Mouse (Mus musculus): ENCODE measurements around the gene Nckap1l. TPM values are rescaled to one million over a fixed set of nuclear protein-coding genes. Genes with fewer than 3 reads are reported as not detected.
A peak's percentile ranks its signal among the peaks of the same experiment; 100 is the strongest.

The Nckap1l gene
- polyA plus RNA-seq, 1 experiment from 2014 or later: 316 TPM

- peaks cover 28% of the 10 kb centered on the region; the same call in 1 of the 2 replicates for H3K79me2 ChIP-seq (ENCODE audit: inconsistent target)
- peaks cover 84% of the 10 kb centered on the region for H3K36me3 ChIP-seq (ENCODE audit: inconsistent target)
- no peak overlapping the region for H3K4me3 ChIP-seq (ENCODE audit: inconsistent target)
- 70% methylated on average over 1 of the region's 1 CpGs for WGBS (ENCODE audit: missing documents)
- no peak overlapping the region for H3K27ac ChIP-seq
Measured at GRCm38 (mm10) chr15:103482488-103482887, 28.9 kb downstream of the Nckap1l start.

- H3K27ac ChIP-seq: no peak overlapping the region
- no peak overlapping the region for H3K4me3 ChIP-seq (ENCODE audit: inconsistent target)
- H3K79me2 ChIP-seq (ENCODE audit: inconsistent target): peaks cover 24% of the 10 kb centered on the region; the same call in 1 of the 2 replicates
- 100% methylated on average over 2 of the region's 2 CpGs for WGBS (ENCODE audit: missing documents)
- H3K36me3 ChIP-seq (ENCODE audit: inconsistent target): peaks cover 68% of the 10 kb centered on the region
Measured at GRCm38 (mm10) chr15:103484490-103484889, 30.9 kb downstream of the Nckap1l start.

GRCm38 (mm10) chr15:103485106-103485505, 31.5 kb downstream of the Nckap1l start:
- H3K36me3 ChIP-seq (ENCODE audit: inconsistent target): peaks cover 69% of the 10 kb centered on the region
- H3K27ac ChIP-seq: no peak overlapping the region
- no peak overlapping the region for H3K4me3 ChIP-seq (ENCODE audit: inconsistent target)
- peaks cover 24% of the 10 kb centered on the region; the same call in 1 of the 2 replicates for H3K79me2 ChIP-seq (ENCODE audit: inconsistent target)
- WGBS (ENCODE audit: missing documents): 93% methylated on average over 3 of the region's 3 CpGs

GRCm38 (mm10) chr15:103486658-103487057, 33.1 kb downstream of the Nckap1l start:
- 0% methylated on average over 1 of the region's 1 CpGs for WGBS (ENCODE audit: missing documents)
- H3K27ac ChIP-seq: peak overlapping the region; percentile 61
- peaks cover 69% of the 10 kb centered on the region for H3K36me3 ChIP-seq (ENCODE audit: inconsistent target)
- H3K4me3 ChIP-seq (ENCODE audit: inconsistent target): no peak overlapping the region
- H3K79me2 ChIP-seq (ENCODE audit: inconsistent target): peaks cover 31% of the 10 kb centered on the region; the same call in 1 of the 2 replicates

- Histone ChIP-seq H3K4me3 (ENCODE audit: inconsistent target) (no peak overlapping the region), H3K79me2 (ENCODE audit: inconsistent target) (peaks cover 16% of the 10 kb centered on the region; the same call in 1 of the 2 replicates), H3K27ac (no peak overlapping the region), H3K36me3 (ENCODE audit: inconsistent target) (peaks cover 69% of the 10 kb centered on the region)
- WGBS (ENCODE audit: missing documents): 68% methylated on average over 4 of the region's 4 CpGs
Measured at GRCm38 (mm10) chr15:103488336-103488735, 34.7 kb downstream of the Nckap1l start.

- H3K27ac ChIP-seq: peak overlapping the region; percentile 33
- H3K4me3 ChIP-seq (ENCODE audit: inconsistent target): no peak overlapping the region
- WGBS (ENCODE audit: missing documents): 93% methylated on average over 10 of the region's 10 CpGs
- peaks cover 80% of the 10 kb centered on the region for H3K36me3 ChIP-seq (ENCODE audit: inconsistent target)
- no peaks in the 10 kb centered on the region; the same call in 1 of the 2 replicates for H3K79me2 ChIP-seq (ENCODE audit: inconsistent target)
Measured at GRCm38 (mm10) chr15:103496204-103497140, 42.9 kb downstream of the Nckap1l start.

- Histone ChIP-seq H3K36me3 (ENCODE audit: inconsistent target) (peaks cover 63% of the 10 kb centered on the region), H3K4me3 (ENCODE audit: inconsistent target) (no peak overlapping the region), H3K79me2 (ENCODE audit: inconsistent target) (no peaks in the 10 kb centered on the region; the same call in 1 of the 2 replicates), H3K27ac (no peak overlapping the region)
- WGBS (ENCODE audit: missing documents): 95% methylated on average over 3 of the region's 3 CpGs
Measured at GRCm38 (mm10) chr15:103498157-103498556, 44.6 kb downstream of the Nckap1l start.

- peaks cover 64% of the 10 kb centered on the region for H3K36me3 ChIP-seq (ENCODE audit: inconsistent target)
Measured at GRCm38 (mm10) chr15:103500723-103501122, 47.1 kb downstream of the Nckap1l start.

GRCm38 (mm10) chr15:103501186-103501585, 47.6 kb downstream of the Nckap1l start:
- Histone ChIP-seq H3K4me3 (ENCODE audit: inconsistent target) (no peak overlapping the region), H3K27ac (no peak overlapping the region), H3K79me2 (ENCODE audit: inconsistent target) (no peaks in the 10 kb centered on the region), H3K36me3 (ENCODE audit: inconsistent target) (peaks cover 64% of the 10 kb centered on the region)
- WGBS (ENCODE audit: missing documents): 0% methylated on average over 2 of the region's 2 CpGs

More at GRCm38 (mm10) chr15:103500723-103501122, 47.1 kb downstream of the Nckap1l start:
- H3K27ac ChIP-seq: no peak overlapping the region
- no peaks in the 10 kb centered on the region for H3K79me2 ChIP-seq (ENCODE audit: inconsistent target)
- WGBS (ENCODE audit: missing documents): 90% methylated on average over 1 of the region's 1 CpGs
- H3K4me3 ChIP-seq (ENCODE audit: inconsistent target): no peak overlapping the region

- Histone ChIP-seq H3K4me3 (ENCODE audit: inconsistent target) (no peak within 1 kb of the TSS), H3K36me3 (ENCODE audit: inconsistent target) (peaks cover 63% of the 10 kb centered on the region), H3K79me2 (ENCODE audit: inconsistent target) (no peaks in the 10 kb centered on the region), H3K27ac (no peak within 1 kb of the TSS)
- WGBS (ENCODE audit: missing documents): 13% methylated on average over 46 of the region's 63 CpGs
Measured at GRCm38 (mm10) chr15:103502435-103503250, 49.0 kb downstream of the Nckap1l start, which contains the start of gene Pde1b. TSS of gene Pde1b (plus strand) at chr15:103503034.

GRCm38 (mm10) chr15:103503251-103503600, 49.6 kb downstream of the Nckap1l start:
- Histone ChIP-seq H3K79me2 (ENCODE audit: inconsistent target) (no peaks in the 10 kb centered on the region), H3K4me3 (ENCODE audit: inconsistent target) (no peak overlapping the region), H3K27ac (no peak overlapping the region), H3K36me3 (ENCODE audit: inconsistent target) (peaks cover 57% of the 10 kb centered on the region)
- 19% methylated on average over 12 of the region's 15 CpGs for WGBS (ENCODE audit: missing documents)

- WGBS (ENCODE audit: missing documents): 78% methylated on average over 12 of the region's 12 CpGs
- H3K27ac ChIP-seq: no peak overlapping the region
- peaks cover 53% of the 10 kb centered on the region for H3K36me3 ChIP-seq (ENCODE audit: inconsistent target)
- H3K79me2 ChIP-seq (ENCODE audit: inconsistent target): no peaks in the 10 kb centered on the region
- H3K4me3 ChIP-seq (ENCODE audit: inconsistent target): no peak overlapping the region
Measured at GRCm38 (mm10) chr15:103503660-103504059, 50.1 kb downstream of the Nckap1l start.

- no peaks in the 10 kb centered on the region for H3K79me2 ChIP-seq (ENCODE audit: inconsistent target)
- 100% methylated on average over 2 of the region's 3 CpGs for WGBS (ENCODE audit: missing documents)
- H3K4me3 ChIP-seq (ENCODE audit: inconsistent target): no peak overlapping the region
- H3K27ac ChIP-seq: no peak overlapping the region
- H3K36me3 ChIP-seq (ENCODE audit: inconsistent target): peaks cover 68% of the 10 kb centered on the region
Measured at GRCm38 (mm10) chr15:103509317-103509716, 55.7 kb downstream of the Nckap1l start.

GRCm38 (mm10) chr15:103511652-103512051, 58.1 kb downstream of the Nckap1l start:
- no peaks in the 10 kb centered on the region for H3K79me2 ChIP-seq (ENCODE audit: inconsistent target)
- peaks cover 48% of the 10 kb centered on the region; the same call in 1 of the 2 replicates for H3K36me3 ChIP-seq (ENCODE audit: inconsistent target)
- H3K27ac ChIP-seq: no peak overlapping the region
- 80% methylated on average over 1 of the region's 1 CpGs for WGBS (ENCODE audit: missing documents)
- H3K4me3 ChIP-seq (ENCODE audit: inconsistent target): no peak overlapping the region
